Mouse (Mus musculus) bone marrow macrophage, adult 2 months (primary cell): ENCODE data around the gene Strn3.

Source experiments
- CTCF ChIP-seq: IDR thresholded peaks from 2 replicates; pipeline ENCODE4 v1.5.1; 2012; ENCODE audit warnings: low read depth, mild to moderate bottlenecking, low read length, moderate library complexity
- POLR2A ChIP-seq: IDR thresholded peaks from 2 replicates; pipeline ENCODE4 v1.6.1; 2012; ENCODE audit warnings: mild to moderate bottlenecking, low read depth, low read length, borderline replicate concordance

GRCm38 (mm10) chr12:51673270-51673669, 18.4 kb downstream of the Strn3 start:
- TF ChIP-seq CTCF (no peak), POLR2A (no peak)
